Mouse (Mus musculus) cerebellum, postnatal 4 days (tissue): ENCODE measurements at regions not wholly inside any gene's neighbourhood (a gene's known extent, or its start where the extent isn't known, plus 50 kb on each side); places are given as distances from the start of the nearest gene placed in this dataset.

Experiments used
- DNase-seq, 2 experiments: peaks; one replicate each; pipeline ENCODE4 v3.0.0; 2022; ENCODE audit warnings: low spot score in 2 of 2, mixed read lengths in 1 of 2

DNA sequence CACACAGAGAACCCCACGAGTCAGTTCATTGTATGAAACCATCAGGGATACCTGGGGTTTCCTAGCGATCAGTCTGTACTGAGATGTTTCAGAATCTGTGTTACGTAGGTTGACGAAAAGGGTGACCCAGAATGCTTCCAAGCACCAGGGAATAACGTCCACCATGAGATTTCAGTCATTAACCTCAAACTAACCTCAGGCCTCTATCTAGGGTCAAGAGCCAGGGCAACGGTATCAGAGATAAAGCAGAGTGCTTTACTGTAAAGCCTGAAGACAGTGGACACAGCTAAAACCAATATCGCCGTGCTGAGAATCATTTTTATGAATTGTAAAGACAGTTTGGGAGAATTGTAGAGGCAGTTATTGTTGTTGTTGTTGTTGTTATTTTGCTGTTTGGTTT lies 52.9 kb upstream of the Errfi1 start:
- DNase-seq = no peak

DNA sequence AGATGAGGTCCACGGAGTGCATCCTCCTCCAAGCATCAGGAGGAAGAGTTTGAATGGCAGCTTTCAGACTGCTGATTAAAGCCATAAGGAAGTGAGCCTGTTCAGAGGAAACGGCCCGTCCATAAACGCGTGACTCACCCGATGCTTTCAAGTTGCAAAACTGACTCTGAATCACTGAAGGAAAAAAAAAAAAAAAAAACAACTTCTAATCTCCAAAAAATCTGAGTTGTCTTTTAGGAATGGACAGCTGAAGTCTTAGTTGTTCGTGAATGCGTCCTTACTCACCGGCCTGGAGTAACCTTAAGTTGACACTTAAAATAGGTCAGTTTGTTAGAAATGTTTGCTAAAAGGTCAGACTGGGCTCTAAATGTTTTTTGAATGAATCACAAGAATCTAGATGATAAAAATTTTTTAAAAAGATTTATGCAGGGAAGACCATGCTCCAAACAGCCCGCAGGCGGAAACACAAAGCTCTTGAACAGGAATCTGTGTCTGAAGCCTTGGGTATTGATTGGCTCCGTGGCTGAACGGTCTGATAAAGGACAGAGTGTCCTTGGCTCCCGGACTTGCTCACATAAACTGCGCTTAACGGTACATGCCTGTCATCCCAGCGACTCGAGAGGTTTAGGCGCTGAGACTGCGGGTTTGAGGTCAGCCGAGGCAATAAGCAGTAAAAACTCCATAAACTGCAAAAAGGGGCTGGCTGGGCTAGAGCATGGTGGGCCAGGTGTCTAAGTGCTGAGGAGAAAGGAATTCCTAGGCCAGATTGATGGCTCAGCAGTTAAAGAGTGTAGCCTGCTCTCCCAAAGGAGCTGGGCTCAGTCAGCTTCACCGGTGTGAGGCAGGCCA lies 53.9 kb upstream of the Errfi1 start:
- no peak for DNase-seq

- DNase-seq = no peak
Observed at GRCm38 (mm10) chr4:150798783-150799530, 54.8 kb upstream of the Errfi1 start.

- DNase-seq = no peak
Observed at GRCm38 (mm10) chr4:150798281-150798680, 55.4 kb upstream of the Errfi1 start.

DNA sequence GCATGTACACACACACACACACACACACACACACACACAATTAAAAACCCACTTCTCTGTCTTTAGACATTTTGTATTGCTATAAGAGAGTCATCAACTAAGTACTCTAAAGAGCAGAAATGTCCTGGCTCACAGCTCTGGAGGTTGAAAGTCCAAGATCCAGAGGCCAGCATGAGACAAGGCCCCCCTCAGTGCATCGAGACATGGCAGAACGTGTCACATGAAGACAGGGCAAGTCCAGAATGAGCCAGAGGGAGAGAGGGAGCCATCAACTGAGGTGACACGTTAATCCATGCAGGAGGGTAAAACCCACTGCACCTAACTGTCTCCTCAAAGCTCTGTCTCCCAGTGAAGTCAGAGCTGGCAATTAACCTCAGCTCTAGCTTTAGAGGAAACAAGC lies 56.7 kb upstream of the Errfi1 start:
- DNase-seq = no peak

GRCm38 (mm10) chr4:150794878-150795277 lies 58.8 kb upstream of the Errfi1 start:
- no peak for DNase-seq

DNA sequence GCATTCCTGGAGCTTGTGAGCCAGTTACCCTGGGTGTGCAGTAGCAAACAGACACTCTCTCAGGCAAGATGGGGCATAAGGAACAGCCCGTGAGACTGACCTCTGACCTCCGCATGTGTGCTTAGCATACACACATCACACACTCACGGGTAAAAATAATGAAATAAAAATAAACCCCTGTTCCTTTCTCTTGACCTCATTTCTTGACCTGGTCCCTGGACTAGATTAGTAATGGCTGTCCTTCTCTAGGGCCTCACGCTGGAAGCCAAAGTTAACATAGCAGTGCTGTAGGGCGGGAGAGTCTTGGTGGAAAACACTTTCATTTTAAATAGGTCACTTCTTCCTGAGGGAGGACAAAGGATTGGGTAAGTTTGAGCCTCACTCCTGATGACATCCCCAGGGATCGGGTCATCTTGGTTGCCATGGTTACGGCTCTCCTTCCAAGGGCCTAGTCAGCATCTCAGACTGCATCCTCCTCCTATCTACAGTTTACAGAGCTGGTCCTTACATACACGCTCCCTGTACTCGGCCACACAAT lies 59.4 kb upstream of the Errfi1 start:
- peak in 1 of 2 experiments; percentile 18 for DNase-seq

DNA sequence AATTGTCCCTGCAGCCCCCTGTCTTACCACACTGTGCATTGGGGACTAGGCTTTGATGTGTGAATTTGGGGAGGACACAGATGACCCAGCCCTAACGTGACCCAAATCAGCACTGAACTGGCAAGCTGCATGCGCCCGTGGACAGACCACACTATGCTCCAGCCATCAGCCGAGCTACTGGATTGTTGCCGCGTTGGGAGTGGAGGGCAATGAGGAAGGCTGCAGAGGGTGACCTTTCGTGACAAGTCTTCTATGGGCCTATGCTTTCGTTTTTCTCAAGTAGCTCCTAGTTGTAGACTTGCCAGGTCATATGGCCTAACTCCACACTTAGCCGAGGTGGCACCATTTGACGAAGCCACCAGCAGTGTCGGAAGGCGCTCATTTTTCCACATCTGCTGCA lies 60.6 kb upstream of the Errfi1 start:
- DNase-seq = no peak

- DNase-seq = no peak
Observed at GRCm38 (mm10) chr4:150789166-150789565, 64.6 kb upstream of the Errfi1 start.

DNA sequence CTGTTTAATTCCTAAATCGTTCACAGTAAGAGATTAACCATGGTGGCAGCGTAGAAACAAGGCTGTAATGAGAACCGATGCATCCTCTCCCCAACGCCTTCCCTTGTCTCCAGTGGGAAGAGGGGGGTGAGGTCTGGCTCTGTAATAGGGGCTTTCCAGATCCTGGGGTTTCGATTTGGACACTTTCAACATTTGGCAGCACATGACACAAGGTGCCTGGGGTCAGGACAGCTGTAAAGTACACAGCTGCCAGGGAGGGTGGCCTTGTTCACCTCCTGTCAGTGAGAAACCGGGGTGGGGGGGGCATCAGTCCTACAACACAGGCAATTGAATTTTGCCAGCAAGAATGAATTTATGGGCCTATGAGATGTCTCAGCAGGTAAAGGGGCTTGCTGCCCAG lies 66.6 kb upstream of the Errfi1 start:
- no peak for DNase-seq

DNA sequence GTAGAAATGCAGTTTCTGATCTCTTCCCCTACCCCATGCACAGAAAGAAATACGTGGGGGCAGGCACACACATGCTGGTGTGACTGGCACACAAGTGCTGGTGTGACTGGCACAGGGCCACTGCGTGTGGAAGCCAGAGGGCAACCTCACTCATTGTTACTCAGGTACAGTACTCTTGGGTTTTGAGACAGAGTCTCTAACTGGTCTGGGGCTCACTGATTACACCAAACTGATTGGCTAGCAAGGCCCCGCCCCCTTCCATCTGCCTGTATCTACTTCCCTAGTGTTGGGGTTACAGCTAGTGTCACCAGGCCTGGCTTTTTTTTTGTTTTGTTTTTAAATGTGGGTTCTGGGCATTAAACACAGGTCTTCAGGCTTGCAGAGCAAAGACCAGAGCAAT lies 67.1 kb upstream of the Errfi1 start:
- DNase-seq = no peak

DNA sequence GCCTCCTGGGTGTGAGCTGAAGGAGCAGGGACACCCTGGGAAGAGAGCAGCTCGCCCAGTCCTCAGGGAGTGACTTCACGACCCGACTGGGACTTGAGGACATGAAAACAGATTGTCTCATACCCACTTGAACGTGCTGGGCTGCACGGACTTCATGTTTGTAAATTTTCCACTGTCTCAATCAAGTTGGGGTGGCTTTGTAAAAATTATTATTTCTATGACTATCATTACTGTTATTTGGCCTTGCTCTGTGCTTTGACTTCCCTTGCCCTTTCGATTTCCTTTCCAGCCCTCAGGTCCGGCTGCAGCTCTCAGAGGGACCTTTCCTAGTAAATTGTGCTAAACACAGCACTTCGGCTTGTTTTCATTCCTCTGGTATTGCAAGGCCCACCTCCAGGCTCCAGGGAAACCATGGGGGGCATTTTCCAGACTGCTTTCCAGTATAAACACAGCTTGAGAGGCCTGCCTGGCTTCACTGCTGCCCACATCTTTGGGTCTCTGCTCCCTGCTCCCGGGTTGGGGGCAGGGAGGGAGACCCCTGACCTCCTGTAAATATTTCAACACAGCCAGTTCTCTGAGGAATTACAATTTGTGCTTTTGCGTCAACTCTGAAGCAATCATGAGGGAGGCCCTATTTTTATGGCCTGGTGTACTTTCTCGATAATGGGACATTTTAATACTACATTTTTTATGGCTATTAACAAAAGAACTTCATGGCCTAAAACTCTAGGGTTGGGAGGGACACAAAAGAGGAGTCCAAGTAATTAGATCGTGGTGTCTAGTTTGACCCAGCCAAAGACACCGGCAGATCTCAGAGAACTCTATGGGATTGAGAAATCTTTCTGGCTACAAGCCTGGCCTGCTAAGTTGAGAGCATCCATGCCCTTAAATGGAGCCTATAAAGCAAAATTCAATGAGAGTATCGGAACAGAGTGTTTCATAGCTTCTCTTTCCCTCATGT lies 68.9 kb upstream of the Errfi1 start:
- no peak for DNase-seq

DNA sequence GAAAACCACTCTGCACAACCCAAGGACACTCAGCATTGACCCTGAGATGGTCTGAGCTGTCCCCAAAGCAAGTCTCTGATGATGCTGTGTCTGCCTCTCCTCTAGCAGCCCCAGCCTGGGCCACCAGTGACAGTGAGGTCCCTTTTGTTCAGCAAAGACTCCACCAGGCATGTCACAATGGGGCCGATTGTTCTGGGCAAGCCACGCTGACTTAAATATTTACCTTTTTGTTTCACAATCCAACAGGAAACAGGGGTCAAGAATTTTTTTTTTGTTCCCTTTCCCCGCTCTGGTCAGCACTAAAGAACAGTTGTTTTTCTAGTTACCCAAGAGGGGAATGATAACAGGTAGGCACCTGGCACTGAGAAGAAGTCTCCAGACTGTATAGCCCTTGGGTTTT lies 72.4 kb upstream of the Errfi1 start:
- no peak for DNase-seq

GRCm38 (mm10) chr4:150779340-150779739 lies 74.4 kb upstream of the Errfi1 start:
- no peak for DNase-seq

GRCm38 (mm10) chr4:150778683-150779082 lies 75.0 kb upstream of the Errfi1 start:
- DNase-seq = no peak

DNA sequence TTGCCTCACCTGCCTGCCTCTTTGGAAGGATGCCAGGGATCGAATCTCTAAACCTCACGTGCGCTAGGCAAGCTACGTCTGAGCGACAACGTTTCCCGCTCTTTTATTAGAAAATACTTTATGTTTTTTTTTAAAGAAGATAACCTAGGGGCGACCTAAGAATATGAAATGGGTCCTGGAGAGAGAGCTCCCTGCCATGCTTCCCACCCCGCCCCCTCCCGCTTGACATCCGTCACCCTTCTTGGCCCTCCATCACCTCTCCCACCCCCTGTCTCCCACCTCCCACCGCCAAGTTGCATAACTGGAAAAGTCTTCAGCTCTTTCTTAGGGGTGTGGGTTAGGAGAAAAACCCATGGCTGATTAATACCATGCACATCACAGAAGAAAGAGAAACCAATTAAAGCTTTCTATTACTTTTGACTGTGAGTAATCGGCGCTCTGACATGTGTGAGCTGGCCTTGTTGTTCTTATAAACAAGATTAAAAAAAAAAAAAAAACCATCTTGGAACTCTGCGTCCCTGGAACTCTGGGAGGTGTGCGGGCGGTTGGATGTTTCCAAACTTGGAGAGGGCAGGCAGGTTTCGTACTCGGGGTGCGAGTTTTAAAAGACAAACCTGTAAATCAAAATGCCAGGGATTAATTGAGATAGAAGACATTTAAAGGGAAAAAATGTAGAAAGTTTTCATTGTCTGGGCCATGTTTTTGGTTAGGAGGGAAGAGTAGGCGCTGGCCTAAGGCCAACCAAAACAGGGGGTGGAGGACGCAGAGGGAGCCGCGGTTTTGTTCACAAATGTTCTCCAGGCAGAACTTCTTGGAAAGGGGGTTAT lies 77.8 kb upstream of the Errfi1 start:
- DNase-seq = no peak

- DNase-seq = no peak
Observed at GRCm38 (mm10) chr4:150775281-150775680, 78.4 kb upstream of the Errfi1 start.

DNA sequence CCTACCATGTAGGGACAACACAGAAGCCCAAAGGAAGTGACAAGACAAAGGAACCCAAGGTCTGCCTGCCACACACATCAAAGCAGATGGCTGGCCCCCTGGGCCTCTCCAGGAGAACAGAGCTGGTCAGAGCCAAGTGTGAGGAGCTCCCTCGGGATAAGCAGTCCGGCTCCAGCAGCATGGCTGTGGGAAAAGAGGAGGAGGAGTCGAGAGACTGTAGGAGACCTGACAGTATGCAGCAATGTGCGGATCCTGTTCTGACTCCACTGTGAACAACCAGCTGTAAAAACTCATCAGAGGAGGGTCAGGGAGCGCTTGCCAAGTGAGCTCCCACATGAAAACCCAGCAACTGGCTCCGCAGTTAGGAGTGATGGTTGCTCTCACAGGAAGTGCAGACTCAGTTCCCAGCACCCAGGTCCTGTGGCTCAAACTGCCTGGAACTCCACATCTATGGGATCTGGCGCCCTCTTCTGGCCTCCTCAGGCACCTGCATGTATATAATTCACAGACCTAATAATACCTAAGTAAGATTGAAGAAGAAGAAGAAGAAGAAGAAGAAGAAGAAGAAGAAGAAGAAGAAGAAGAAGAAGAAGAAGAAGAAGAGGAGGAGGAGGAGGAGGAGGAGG lies 79.3 kb upstream of the Errfi1 start:
- no peak for DNase-seq

GRCm38 (mm10) chr4:150771922-150772651 lies 81.6 kb upstream of the Errfi1 start:
- no peak for DNase-seq

DNA sequence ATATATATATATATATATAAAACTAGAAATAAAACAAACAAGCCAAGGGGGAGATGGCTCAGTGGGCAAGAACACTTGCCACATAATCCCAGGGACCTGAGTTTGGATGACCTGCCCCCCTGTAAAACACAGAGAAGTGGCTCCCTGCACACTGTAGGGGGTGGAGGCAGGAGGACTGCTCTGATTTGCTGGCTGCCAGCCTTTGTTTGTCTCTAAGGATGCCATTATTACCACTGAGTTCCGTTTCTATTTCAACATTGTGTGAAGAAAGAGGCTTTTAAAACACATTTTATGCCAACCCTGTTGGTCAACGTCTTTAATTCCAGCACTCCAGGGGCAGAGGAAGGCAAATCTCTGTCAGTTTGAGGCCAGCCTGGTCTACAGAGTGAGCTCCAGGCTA lies 82.2 kb upstream of the Errfi1 start:
- DNase-seq = no peak
